Mouse (Mus musculus) cerebellum, adult 11-12 months (tissue): ENCODE measurements around the gene Smarcd1.

Source experiments
- DNase-seq: peaks from one replicate; pipeline ENCODE4 v3.0.0; 2022

Gene Smarcd1

GRCm38 (mm10) chr15:99701999-99702900 is at the start of gene Smarcd1:
Smarcd1 (plus strand) TSS chr15:99702129.
- peak; percentile 94 for DNase-seq

- DNase-seq, result no peak
Observed at GRCm38 (mm10) chr15:99653291-99653690, 48.6 kb upstream of the Smarcd1 start.

- peak; percentile 29 for DNase-seq
Observed at GRCm38 (mm10) chr15:99653876-99654275, 48.1 kb upstream of the Smarcd1 start.

GRCm38 (mm10) chr15:99655956-99656355 is 46.0 kb upstream of the Smarcd1 start:
- no peak for DNase-seq

- no peak for DNase-seq
Observed at GRCm38 (mm10) chr15:99658437-99658836, 43.5 kb upstream of the Smarcd1 start.

- DNase-seq, result peak; percentile 84
Observed at GRCm38 (mm10) chr15:99661121-99661830, 40.7 kb upstream of the Smarcd1 start.

GRCm38 (mm10) chr15:99662371-99662770 is 39.6 kb upstream of the Smarcd1 start:
- DNase-seq, result peak; percentile 30

GRCm38 (mm10) chr15:99663964-99664599 is 37.8 kb upstream of the Smarcd1 start:
- DNase-seq, result peak; percentile 58

- DNase-seq, result peak; percentile 79
Observed at GRCm38 (mm10) chr15:99664600-99665451, 37.1 kb upstream of the Smarcd1 start.

- DNase-seq, result no peak
Observed at GRCm38 (mm10) chr15:99667544-99667943, 34.4 kb upstream of the Smarcd1 start.

- DNase-seq, result peak; percentile 83
Observed at GRCm38 (mm10) chr15:99668881-99669280, 33.0 kb upstream of the Smarcd1 start.

- peak; percentile 19 for DNase-seq
Observed at GRCm38 (mm10) chr15:99669392-99669791, 32.5 kb upstream of the Smarcd1 start.

GRCm38 (mm10) chr15:99670154-99670821 is 31.6 kb upstream of the Smarcd1 start, which contains the start of gene Asic1:
Asic1 (plus strand) TSS chr15:99670368.
- peak; percentile 89 for DNase-seq

- peak; percentile 60 for DNase-seq
Observed at GRCm38 (mm10) chr15:99670964-99671670, 30.8 kb upstream of the Smarcd1 start.

GRCm38 (mm10) chr15:99671783-99672182 is 30.1 kb upstream of the Smarcd1 start:
- DNase-seq, result peak; percentile 63

- DNase-seq, result no peak
Observed at GRCm38 (mm10) chr15:99674866-99675265, 27.1 kb upstream of the Smarcd1 start.

GRCm38 (mm10) chr15:99677089-99677488 is 24.8 kb upstream of the Smarcd1 start:
- DNase-seq, result no peak

- DNase-seq, result no peak
Observed at GRCm38 (mm10) chr15:99678063-99678800, 23.7 kb upstream of the Smarcd1 start.

- DNase-seq, result no peak
Observed at GRCm38 (mm10) chr15:99679008-99679407, 22.9 kb upstream of the Smarcd1 start.

- DNase-seq, result no peak
Observed at GRCm38 (mm10) chr15:99682880-99683279, 19.0 kb upstream of the Smarcd1 start.
